Mouse (Mus musculus) thymus, postnatal 4 days (tissue): ENCODE results near the gene Ssbp3.
A peak's percentile ranks its signal among the peaks of the same experiment; 100 is the strongest.

ENCODE experiments used
- DNase-seq: peaks from one replicate; pipeline ENCODE4 v3.0.0; 2021

Ssbp3 gene

GRCm38 (mm10) chr4:106910201-106911172, at the start of gene Ssbp3:
Gene Ssbp3, plus strand, starts transcription at chr4:106910701.
- peak; percentile 84 for DNase-seq

DNA sequence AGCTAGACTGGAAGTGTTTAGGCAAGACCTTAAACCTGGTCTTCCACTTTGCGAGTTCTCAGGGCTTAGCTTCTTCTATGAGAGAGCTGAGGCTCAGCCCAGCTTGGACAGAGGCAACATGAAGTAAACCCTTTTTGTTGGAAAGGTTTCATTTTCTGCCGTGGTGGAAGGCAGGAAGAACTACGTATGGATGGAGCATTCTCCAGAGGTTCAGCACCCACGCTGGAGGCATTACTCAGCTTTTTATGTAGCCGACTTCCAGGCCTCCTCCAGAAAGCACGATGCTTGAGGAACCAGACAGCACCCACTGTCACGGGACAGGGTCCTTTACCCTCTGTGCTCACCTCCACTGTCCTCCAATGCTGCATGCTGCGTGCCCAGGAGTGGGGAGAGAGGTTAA, 48.6 kb upstream of the Ssbp3 start:
- no peak for DNase-seq

- DNase-seq, result no peak
Observed at GRCm38 (mm10) chr4:106862317-106862716, 48.2 kb upstream of the Ssbp3 start.

- DNase-seq, result no peak
Observed at GRCm38 (mm10) chr4:106862767-106863370, 47.6 kb upstream of the Ssbp3 start.

- peak; percentile 60 for DNase-seq
Observed at GRCm38 (mm10) chr4:106865415-106866110, 44.9 kb upstream of the Ssbp3 start.

GRCm38 (mm10) chr4:106866381-106866780, 44.1 kb upstream of the Ssbp3 start:
- no peak for DNase-seq

- DNase-seq, result no peak
Observed at GRCm38 (mm10) chr4:106866845-106867244, 43.7 kb upstream of the Ssbp3 start.

DNA sequence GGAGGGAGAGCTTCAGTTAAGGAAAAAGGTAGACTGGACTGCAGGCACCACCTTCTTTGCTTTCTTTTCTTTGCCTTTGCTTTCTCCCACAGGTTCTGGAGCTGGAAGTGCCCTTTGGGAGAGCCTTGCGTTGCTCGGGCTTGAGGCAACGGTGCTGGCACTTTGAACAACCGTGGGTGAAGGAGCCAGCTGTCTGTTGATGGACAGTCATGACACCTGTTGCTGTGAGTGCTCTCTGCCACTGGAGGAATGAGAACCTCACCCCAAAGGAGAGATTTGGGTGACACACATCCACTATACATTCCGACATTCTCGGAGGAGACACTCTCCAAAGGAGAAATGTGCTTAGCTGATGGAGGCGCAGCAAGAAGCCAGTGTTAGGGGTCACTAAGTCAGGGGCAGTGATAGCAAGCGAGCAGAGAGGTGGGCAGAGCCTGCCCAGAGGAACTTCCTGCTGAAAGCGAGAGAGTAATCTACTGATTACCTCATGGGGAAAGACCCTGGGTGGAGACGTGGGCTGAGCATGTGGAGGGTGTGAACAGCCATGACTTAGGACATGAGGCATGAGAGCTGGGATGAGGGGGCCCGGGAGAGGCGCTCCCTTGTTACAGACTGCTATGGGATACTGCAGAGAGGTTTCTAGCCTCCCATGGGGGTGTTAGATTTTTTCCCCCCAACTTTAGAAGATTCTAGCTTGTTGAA, 41.6 kb upstream of the Ssbp3 start:
- DNase-seq, result no peak

DNA sequence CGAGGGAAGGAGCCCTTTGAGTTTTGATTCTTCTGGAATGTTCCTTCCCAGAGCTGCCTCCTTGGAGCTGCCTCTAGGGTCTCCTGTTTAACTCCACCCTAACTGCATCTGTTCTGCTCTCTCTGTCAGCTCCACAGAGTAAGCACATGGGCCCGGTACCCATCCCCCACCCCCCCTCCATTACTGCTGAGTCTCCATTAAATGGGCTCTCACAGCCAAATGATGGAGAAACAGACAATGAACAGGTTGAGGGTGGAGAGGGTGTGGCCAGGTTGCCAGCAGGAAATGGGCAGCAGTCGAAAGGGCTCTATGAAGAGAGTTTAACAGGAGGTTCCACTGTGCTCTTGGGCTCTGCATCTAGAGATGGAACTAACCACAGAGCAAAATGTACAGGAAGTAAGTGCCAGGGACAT, 41.0 kb upstream of the Ssbp3 start:
- peak; percentile 38 for DNase-seq

DNA sequence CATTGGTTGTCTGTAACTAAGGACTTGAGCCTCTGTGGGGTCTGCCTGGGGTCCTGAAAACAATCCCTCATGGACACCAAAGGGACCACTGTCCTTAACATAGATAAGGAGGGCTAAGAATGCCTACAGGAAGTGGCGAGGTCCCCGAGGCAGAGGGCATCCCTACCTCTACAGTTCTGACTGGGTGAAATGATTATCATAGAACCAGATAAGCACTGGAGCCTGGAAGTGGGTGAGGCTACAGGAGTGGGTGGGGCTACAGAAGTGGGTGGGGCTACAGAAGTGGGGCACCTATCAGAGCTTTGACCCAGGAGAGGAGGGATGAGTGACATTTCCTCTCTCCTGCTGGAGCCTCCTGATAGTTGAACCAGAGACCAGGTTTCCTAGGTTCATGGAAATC, 39.9 kb upstream of the Ssbp3 start:
- peak; percentile 60 for DNase-seq

DNA sequence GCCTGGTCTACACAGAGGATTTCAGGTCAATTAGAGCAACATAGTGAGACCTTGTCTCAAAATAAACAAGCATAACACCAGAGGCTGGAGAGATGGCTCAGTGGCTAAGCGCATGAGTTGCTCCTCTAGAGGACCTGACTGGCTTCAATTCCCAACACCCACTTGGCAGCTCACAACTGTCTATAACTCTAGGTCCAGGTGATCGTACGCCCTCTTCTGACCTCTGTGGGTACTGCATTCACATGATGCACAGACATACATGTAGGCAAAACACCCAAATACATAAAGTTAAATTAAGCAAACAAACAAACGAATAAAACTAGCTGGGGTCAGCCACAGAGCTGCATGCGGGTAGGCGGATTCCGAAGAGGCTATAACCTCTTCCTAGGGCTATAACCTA, 36.0 kb upstream of the Ssbp3 start:
- peak; percentile 32 for DNase-seq

- no peak for DNase-seq
Observed at GRCm38 (mm10) chr4:106881101-106881500, 29.4 kb upstream of the Ssbp3 start.

DNA sequence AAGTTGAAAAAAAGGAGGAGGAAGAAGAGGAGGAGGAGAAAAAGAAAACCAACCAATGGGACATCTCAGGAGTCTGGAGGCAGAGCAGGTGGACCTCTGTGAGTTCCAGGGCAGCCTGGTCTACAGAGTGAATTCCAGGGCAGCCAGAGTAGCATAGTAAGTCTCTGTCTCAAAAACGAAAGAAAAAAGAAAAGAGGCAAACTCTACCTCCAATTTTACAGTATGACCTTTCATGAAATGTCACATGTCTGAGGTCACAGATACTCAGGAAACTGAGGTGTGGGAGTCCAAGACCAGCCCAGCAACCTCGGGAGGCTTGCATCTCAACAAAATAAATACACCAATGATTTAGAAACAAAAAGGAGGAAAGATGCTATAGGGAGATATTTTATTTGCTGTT, 27.4 kb upstream of the Ssbp3 start:
- DNase-seq, result no peak

DNA sequence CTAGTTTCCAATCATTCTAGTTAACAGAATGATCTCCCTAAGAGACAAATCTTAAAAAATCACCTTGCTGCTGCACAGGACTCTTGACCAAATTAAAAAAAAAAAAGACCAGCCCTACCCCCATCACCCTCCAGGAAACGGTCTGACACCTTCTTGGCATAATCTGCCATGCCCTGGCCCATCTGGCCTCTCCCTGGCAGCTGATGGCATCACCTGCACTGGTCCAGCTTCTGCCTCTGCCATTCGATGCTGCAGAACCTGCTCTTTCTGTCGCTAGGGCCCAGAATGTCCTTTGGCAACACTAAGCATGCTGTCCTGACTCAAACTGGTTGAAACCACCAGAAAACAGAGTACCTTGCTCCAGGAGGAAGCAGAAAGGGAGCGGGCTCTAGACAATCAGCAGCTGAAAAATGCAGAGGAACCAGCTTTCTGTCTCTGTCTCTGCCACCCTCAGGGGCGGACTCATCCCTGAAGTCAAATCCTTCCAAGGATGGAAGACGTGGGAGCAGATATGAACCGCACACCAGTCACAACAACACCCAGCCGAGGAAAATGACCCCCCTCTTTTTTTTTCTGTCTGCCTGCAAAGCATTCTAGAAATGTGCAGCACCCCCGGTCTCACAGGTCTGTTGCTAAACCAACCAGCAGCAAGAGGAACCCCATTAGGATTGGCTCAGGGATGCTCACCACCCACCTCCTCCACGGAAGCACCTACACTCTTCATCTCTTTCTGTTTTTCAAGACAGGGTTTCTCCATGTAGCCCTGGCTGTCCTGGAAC, 24.0 kb upstream of the Ssbp3 start:
- DNase-seq, result no peak

DNA sequence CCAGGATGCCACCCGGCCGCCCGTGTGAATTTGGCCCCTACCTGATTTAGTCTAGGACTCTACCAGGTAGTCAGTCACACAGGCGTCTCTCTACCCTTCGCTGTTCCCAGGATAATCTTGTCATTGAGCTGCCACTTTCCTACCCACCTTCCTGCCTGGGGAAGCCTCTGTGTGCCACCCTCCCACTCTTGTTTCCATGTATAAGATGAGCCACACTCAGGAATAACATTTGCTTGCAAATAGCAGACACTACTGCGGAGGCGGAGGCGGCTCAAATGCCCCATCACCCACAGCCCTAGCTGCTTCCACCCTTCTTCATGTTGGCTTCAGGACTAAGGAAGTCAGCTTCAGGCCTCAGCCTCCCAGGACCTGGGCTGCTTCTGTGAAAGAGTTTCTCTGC, 14.4 kb upstream of the Ssbp3 start:
- no peak for DNase-seq

GRCm38 (mm10) chr4:106898923-106899322, 11.6 kb upstream of the Ssbp3 start:
- DNase-seq, result no peak

DNA sequence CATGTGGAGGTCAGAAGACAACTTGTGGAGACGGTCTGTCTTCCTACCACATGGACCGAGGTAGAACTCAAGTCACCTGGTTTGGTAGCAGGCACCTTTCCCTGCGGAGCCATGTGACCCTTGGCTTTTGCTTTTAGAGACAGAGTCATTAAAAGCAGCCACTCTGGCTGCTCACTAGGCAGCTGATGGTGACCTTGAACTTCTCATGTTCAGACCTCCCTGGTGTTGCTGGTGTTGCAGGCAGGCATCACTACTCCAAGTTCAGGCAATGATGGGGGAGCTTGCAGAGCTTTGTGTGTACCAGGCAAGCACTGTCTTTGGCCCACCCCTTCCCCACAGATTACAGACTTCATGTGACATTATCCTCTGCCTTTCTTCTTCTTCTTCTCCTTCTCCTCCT, 11.0 kb upstream of the Ssbp3 start:
- DNase-seq, result no peak

- no peak for DNase-seq
Observed at GRCm38 (mm10) chr4:106900718-106901117, 9.8 kb upstream of the Ssbp3 start.

- no peak for DNase-seq
Observed at GRCm38 (mm10) chr4:106901610-106902009, 8.9 kb upstream of the Ssbp3 start.

DNA sequence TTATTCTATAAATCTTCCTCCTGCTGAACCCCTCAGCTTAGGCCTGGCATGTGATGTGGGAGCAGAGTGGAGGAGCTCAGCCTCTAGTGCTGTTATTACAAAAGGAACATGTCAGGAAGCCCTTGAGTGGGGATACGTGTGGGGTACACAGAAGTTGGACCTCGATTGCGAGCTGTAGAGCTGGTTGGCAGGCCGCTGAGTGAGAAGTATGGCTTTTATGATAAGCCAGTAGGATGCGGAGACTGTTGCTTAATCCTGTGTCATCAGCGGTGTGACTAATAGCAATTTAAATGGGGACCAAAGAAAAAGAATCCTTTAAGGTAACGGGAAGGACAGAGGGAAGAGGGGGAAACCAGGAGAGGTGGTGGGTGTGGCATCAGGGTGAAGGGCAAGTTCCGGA, 8.3 kb upstream of the Ssbp3 start:
- DNase-seq, result no peak

- DNase-seq, result no peak
Observed at GRCm38 (mm10) chr4:106905898-106906297, 4.6 kb upstream of the Ssbp3 start.
